Mouse (Mus musculus) T-cell, adult 2 months (primary cell): ENCODE measurements around the gene Dnajc4.

Source experiments
- DNase-seq: peaks from one replicate; pipeline ENCODE4 v3.0.0; 2022; ENCODE audit warnings: low spot score

Dnajc4 gene

GRCm38 (mm10) chr19:6992011-6992858, at the start of gene Dnajc4:
Gene Dnajc4 (minus strand): TSS chr19:6992572.
- DNase-seq = peak; percentile 96

- no peak for DNase-seq
Measured at GRCm38 (mm10) chr19:7041171-7041570, 48.8 kb upstream of the Dnajc4 start.

GRCm38 (mm10) chr19:7040637-7041130, 48.3 kb upstream of the Dnajc4 start:
- DNase-seq = peak; percentile 48

- DNase-seq = peak; percentile 99
Measured at GRCm38 (mm10) chr19:7039841-7040636, 47.7 kb upstream of the Dnajc4 start, which contains the start of gene Stip1. Gene Stip1 (minus strand): TSS chr19:7039967.

- peak; percentile 62 for DNase-seq
Measured at GRCm38 (mm10) chr19:7039088-7039720, 46.8 kb upstream of the Dnajc4 start.

GRCm38 (mm10) chr19:7034006-7034405, 41.6 kb upstream of the Dnajc4 start:
- no peak for DNase-seq

- no peak for DNase-seq
Measured at GRCm38 (mm10) chr19:7029531-7029930, 37.2 kb upstream of the Dnajc4 start.

- DNase-seq = peak; percentile 78
Measured at GRCm38 (mm10) chr19:7020224-7020641, 27.9 kb upstream of the Dnajc4 start.

GRCm38 (mm10) chr19:7019191-7019590, 26.8 kb upstream of the Dnajc4 start, which contains the start of gene Fermt3:
Gene Fermt3 (minus strand): TSS chr19:7019469.
- DNase-seq = peak; percentile 87

- DNase-seq = no peak
Measured at GRCm38 (mm10) chr19:7018546-7018945, 26.2 kb upstream of the Dnajc4 start.

- peak; percentile 70 for DNase-seq
Measured at GRCm38 (mm10) chr19:7017541-7018457, 25.4 kb upstream of the Dnajc4 start.

- no peak for DNase-seq
Measured at GRCm38 (mm10) chr19:7014481-7015135, 22.2 kb upstream of the Dnajc4 start.

- DNase-seq = no peak
Measured at GRCm38 (mm10) chr19:7013984-7014383, 21.6 kb upstream of the Dnajc4 start.

GRCm38 (mm10) chr19:7012426-7012825, 20.1 kb upstream of the Dnajc4 start:
- no peak for DNase-seq

GRCm38 (mm10) chr19:7006892-7007593, 14.7 kb upstream of the Dnajc4 start:
- DNase-seq = no peak

GRCm38 (mm10) chr19:6999360-7000063, 7.1 kb upstream of the Dnajc4 start:
- DNase-seq = no peak

- DNase-seq = no peak
Measured at GRCm38 (mm10) chr19:6997721-6998290, 5.4 kb upstream of the Dnajc4 start.

GRCm38 (mm10) chr19:6996006-6996405, 3.6 kb upstream of the Dnajc4 start, which contains the start of the genes Nudt22 and Trpt1:
Gene Nudt22 (minus strand): TSS chr19:6996117.
Gene Trpt1 (plus strand): TSS chr19:6996131.
- DNase-seq = peak; percentile 66
